Mouse (Mus musculus) olfactory bulb, adult 2 months (tissue): ENCODE data around the gene Cdk4. TPM values are rescaled to one million over a fixed set of nuclear protein-coding genes. Genes with fewer than 3 reads are reported as not detected.
A peak's percentile ranks its signal among the peaks of the same experiment; 100 is the strongest.

ENCODE experiments used
- H3K27ac ChIP-seq: fragments of 200-500 bp; 2 replicates; pipeline ENCODE4 v1.5.1; 2012; ENCODE audit warnings: low read depth, low read length; ENCODE audit not compliant: insufficient read depth
- H3K4me1 ChIP-seq: fragments of 200-500 bp; 2 replicates; pipeline ENCODE4 v1.6.1; 2012; ENCODE audit warnings: low read length; ENCODE audit not compliant: control insufficient read depth, insufficient read depth
- H3K4me3 ChIP-seq: fragments of 200-500 bp; 2 replicates; pipeline ENCODE4 v1.5.1; 2012; ENCODE audit warnings: mild to moderate bottlenecking, low read depth, low read length, moderate library complexity; ENCODE audit not compliant: insufficient read depth
- CTCF ChIP-seq: fragments of 200-500 bp; IDR thresholded peaks from 2 replicates; pipeline ENCODE4 v1.5.1; 2012; ENCODE audit warnings: low read depth, mild to moderate bottlenecking, low read length, moderate library complexity; ENCODE audit not compliant: insufficient read depth
- POLR2A ChIP-seq: fragments of 200-500 bp; IDR thresholded peaks from 2 replicates; pipeline ENCODE4 v1.6.1; 2012; ENCODE audit warnings: mild to moderate bottlenecking, low read depth, low read length, moderate library complexity; ENCODE audit not compliant: insufficient read depth
- WGBS: fragments of 180-500 bp; shearing (Covaris S2); methylation state at CpG from one replicate; pipeline ENCODE4 v1.1.7; 2018; 5-methylcytosine and 5-hydroxymethylcytosine counted together
- polyA plus RNA-seq: library from polyadenylated mRNA; stranded (reverse); fragments of >200 nt; gene quantifications from 2 replicates; pipeline ENCODE4 v1.2.4, GENCODE M21; 2012; ENCODE audit warnings: low replicate concordance; ENCODE audit not compliant: missing spikeins, insufficient read depth, insufficient read length

The Cdk4 gene
- polyA plus RNA-seq, 1 experiment = not detected

DNA sequence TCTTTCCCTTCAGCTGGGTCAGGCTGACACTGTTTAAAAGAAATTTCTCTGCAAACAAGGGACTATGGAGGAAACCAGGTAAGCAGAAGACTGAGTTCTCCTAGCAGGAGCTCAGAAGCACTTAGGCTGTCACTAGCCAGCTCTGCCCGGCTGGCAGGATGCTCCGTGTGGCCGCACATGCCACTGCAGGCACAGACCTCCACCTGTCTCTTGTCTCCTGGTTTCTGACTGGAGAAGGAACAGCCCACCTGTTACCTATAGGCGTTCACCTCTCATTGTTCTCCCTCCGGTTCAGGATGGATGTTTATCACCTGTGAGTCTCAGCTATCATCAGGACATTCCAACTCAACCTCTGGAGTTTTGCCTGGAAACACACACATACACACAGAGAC, 20.6 kb downstream of the Cdk4 start:
- TF ChIP-seq CTCF (no peak), POLR2A (no peak)
- Histone ChIP-seq H3K4me3 (no peak overlapping the region), H3K4me1 (peaks cover 38% of the 10 kb centered on the region), H3K27ac (no peak overlapping the region)
- 45% methylated on average over 5 of the region's 5 CpGs for WGBS

DNA sequence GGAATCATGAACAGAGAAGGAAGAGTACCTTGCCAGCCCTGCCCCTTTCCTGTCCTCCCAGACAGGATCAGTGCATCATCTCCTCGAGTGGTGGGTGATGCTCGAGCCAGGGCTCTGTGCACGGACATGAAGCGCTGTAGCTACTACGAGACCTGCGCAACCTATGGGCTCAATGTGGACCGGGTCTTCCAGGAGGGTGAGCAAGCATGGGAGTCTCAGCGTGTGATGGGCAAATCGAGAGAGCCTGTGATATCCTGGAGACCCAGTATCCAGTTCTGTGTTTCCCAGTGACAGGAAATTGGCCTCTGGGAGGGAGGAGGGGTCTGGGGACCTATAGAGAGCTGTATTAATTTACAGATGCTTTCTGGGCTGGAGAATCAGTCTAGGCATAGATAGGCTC, 21.7 kb downstream of the Cdk4 start:
- Histone ChIP-seq H3K4me3 (no peak overlapping the region), H3K27ac (no peak overlapping the region), H3K4me1 (peaks cover 46% of the 10 kb centered on the region)
- TF ChIP-seq POLR2A (no peak), CTCF (no peak)
- WGBS = 88% methylated on average over 9 of the region's 9 CpGs

DNA sequence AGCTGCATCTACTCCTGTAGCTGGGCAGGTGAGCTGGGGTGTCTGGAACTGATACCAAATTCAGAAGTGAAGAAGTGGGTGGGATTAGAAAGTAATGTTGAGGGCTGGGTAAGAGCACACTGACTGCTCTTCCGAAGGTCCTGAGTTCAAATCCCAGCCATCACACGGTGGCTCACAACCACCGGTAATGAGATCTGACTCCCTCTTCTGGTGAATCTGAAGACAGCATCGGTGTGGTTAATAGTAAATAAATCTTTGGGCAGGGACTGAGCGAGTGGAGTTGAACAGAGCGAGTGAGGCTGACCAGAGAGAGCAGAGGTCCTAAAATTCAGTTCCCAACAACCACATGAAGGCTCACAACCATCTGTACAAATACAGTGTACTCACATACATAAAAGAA, 22.3 kb downstream of the Cdk4 start:
- Histone ChIP-seq H3K27ac (no peak overlapping the region), H3K4me3 (no peak overlapping the region), H3K4me1 (peaks cover 50% of the 10 kb centered on the region)
- TF ChIP-seq CTCF (no peak), POLR2A (no peak)
- 56% methylated on average over 6 of the region's 6 CpGs for WGBS

DNA sequence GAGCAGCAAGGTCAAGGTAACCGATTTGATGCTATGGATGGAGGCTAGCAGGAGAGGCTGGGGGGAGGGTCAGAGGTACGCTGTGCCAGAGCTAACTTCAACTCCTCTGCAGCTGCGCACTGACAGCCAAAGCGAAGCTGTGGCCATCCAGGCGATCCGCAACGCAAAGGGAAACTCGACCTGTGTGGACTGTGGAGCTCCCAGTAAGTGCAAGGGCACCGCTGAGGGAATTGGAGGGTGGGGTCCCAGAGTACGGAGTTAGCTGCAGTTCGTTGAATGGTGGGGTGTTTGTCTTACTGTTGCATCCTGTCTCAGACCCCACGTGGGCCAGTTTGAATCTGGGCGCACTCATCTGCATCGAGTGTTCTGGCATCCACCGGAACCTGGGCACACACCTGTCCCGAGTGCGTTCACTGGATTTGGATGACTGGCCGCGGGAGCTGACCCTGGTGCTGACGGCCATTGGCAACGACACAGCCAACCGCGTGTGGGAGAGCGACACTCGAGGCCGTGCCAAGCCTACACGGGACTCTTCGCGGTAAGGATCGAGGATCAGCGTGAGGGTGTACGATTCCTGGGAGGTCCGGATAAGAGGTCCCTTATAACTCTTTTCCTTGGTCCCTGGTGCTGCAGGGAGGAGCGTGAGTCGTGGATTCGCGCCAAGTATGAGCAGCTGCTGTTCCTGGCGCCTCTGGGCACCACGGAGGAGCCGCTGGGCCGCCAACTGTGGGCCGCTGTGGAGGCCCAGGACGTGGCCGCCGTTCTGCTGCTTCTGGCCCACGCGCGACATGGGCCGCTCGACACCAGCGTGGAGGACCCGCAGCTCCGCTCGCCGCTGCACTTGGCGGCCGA, 27.5 kb downstream of the Cdk4 start:
- peak overlapping the region; percentile 9 for H3K4me3 ChIP-seq
- 0 out of 2 replicates have a peak overlapping the region, but pooled peaks have one; percentile 32 for H3K27ac ChIP-seq
- H3K4me1 ChIP-seq = peaks cover 63% of the 10 kb centered on the region
- TF ChIP-seq POLR2A = no peak
- no peak for TF ChIP-seq CTCF
- WGBS = 13% methylated on average over 57 of the region's 57 CpGs

DNA sequence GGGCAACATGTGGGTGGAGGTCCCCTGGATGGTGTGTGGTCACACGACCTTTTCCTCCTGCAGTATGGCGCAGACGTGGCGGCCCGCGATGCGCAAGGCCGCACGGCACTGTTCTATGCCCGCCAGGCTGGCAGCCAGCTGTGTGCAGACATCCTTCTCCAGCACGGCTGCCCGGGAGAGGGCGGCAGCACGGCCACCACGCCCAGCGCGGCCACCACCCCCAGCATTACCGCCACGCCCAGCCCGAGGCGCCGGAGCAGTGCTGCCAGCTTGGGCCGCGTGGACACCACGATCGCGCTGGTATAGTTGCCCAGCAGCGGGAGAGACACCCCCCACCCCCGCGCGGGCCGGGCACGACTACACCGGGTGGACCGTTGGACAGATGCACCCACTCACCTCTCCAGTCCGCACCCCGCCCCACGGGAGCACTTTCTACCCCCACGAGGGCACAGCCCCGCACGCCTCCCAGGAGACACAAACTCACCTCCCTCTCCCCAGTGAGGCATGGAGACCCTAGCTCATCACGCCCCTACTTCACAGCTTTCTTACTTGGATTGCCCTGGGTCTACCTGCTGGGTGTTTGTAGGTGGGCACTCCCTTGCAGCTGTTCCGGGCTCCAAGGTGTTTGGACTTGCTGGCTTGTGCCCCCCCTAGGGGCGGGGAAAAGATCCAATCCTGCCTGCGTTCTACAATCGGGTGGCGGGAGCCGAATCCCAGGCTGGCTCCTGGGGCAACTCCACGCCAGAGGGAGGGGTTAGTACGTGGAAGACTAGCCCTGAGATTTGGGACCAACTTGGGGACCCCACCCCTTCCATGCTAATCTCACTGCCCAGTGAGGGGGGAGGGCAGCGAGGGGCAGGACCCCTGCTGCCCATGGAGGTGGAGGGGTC, 28.4 kb downstream of the Cdk4 start:
- 12% methylated on average over 51 of the region's 51 CpGs for WGBS
- Histone ChIP-seq H3K4me3 (peak overlapping the region; percentile 9), H3K27ac (0 out of 2 replicates have a peak overlapping the region, but pooled peaks have one; percentile 32), H3K4me1 (peaks cover 72% of the 10 kb centered on the region)
- TF ChIP-seq CTCF (no peak), POLR2A (no peak)

DNA sequence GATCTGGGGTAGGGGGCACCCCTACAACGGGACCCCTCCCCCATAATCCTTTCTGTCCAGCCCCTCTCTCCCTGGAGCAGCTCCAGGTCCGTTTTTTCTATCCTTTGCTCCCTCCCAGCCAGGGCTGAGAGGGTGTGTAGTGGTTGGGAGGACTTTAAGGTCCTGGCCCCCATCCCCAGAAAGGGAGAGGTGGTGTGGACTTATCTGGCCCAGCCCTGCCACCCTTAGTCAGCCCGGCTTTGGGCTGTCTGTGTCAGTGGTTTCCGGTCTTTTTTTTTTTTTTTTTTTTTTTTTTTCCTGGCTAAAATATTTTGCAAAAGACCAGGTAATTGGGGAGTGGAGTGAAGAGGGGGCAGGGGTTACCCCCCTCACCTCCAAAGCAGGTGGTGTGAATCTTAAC, 29.4 kb downstream of the Cdk4 start:
- Histone ChIP-seq H3K4me3 (no peak overlapping the region), H3K27ac (no peak overlapping the region), H3K4me1 (peaks cover 73% of the 10 kb centered on the region)
- 42% methylated on average over 4 of the region's 4 CpGs for whole genome bisulfite sequencing
- TF ChIP-seq POLR2A = no peak
- no peak for TF ChIP-seq CTCF

DNA sequence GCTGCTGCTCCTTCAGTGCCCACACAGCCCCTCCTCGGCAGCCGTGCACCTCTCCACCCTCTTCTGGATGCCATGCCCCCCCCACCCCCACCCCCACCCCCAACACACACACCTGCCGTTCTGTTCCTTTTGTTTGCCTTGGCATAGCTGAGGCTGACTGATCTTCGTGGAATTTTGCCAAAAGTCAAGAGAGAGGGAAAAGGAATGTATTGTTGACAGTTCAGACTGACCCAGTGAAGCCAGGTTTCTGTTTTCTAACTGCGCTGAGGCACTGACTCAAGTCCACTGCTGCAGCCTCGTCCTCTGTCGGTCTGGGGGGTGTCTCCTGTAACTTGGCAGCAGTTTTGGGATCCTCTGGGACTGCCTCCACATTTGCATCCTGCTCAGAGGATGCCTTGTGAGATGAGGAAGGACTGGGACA, 31.1 kb downstream of the Cdk4 start:
- H3K27ac ChIP-seq = peak overlapping the region; percentile 35; the same call in 1 of the 2 replicates
- WGBS = 6% methylated on average over 7 of the region's 7 CpGs
- no peak for TF ChIP-seq POLR2A
- TF ChIP-seq CTCF = no peak
- peaks cover 72% of the 10 kb centered on the region for H3K4me1 ChIP-seq
- H3K4me3 ChIP-seq = no peak overlapping the region

DNA sequence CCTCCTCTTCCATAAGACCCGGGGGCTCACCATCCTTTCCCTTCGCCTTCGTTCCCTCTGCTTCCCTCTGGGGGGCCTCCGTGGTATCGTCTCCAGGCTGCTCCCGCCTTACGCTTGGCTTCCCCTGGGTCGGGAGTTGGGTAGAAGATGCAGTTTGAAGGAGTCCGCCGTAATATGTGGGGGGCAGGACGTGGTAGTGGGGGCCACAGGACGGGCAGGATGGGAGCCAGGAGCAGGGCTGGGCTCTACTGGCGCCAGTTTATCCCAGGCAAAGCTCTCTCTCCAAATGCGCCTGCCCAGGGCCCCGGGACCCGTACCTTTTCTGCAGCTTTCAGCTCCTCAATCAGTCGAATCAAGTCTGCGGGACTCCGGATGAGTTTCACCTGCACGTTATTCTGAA, 35.2 kb downstream of the Cdk4 start:
- TF ChIP-seq CTCF (no peak), POLR2A (no peak)
- H3K4me3 ChIP-seq = no peak overlapping the region
- H3K27ac ChIP-seq = no peak overlapping the region
- peaks cover 43% of the 10 kb centered on the region for H3K4me1 ChIP-seq
- WGBS = 68% methylated on average over 20 of the region's 20 CpGs

DNA sequence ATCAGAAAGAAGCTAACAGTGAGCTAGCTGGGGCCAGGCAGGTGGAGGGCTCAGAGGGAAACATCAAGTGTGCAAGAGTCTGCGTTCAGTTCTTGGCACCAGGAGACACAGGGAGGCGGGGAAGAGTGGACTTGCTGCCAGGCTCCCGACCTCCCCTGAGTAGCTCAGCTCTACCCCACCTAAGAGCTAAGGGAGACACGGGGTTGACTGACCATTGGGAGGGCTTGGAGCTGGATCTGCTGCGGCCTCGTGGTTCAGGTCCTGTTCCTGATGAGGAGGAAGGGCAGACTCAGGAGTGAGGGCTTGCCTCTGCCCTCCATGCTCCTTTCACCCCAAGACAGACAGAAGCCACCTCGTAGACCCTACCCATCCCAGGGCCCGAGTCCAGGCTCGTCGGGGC, 35.9 kb downstream of the Cdk4 start:
- Histone ChIP-seq H3K4me1 (peaks cover 36% of the 10 kb centered on the region), H3K27ac (no peak overlapping the region), H3K4me3 (no peak overlapping the region)
- TF ChIP-seq CTCF (no peak), POLR2A (no peak)
- WGBS = 86% methylated on average over 10 of the region's 10 CpGs
